Mouse (Mus musculus) MEL (cell line): ENCODE results near the gene Aqp11.

Experiments used
- BHLHE40 ChIP-seq: IDR thresholded peaks from 2 replicates; pipeline ENCODE4 v1.6.1; 2012; ENCODE audit warnings: low read depth, mild to moderate bottlenecking, inconsistent platforms, low read length, improper control_type of control experiment, borderline replicate concordance
- CHD2 ChIP-seq: IDR thresholded peaks from 2 replicates; pipeline ENCODE4 v1.6.1; 2011; ENCODE audit warnings: low read length, improper control_type of control experiment
- CTCF ChIP-seq, 3 experiments: IDR thresholded peaks in 2 of 3; conservative IDR thresholded peaks in 1 of 3; 2 replicates each; pipeline ENCODE4 v1.5.1; 2011 to 2012; ENCODE audit warnings: low read length in 3 of 3, low read depth in 2 of 3, mild to moderate bottlenecking in 2 of 3, improper control_type of control experiment in 1 of 3, inconsistent platforms in 1 of 3, mixed read lengths in 1 of 3, moderate library complexity in 1 of 3; ENCODE audit not compliant: control insufficient read depth in 1 of 3, insufficient read depth in 1 of 3, poor library complexity in 1 of 3, severe bottlenecking in 1 of 3
- EP300 ChIP-seq, 2 experiments: IDR thresholded peaks; 2 replicates each; pipeline ENCODE4 v1.6.1; 2011; ENCODE audit warnings: improper control_type of control experiment in 2 of 2, low read length in 2 of 2, low read depth in 1 of 2, mild to moderate bottlenecking in 1 of 2
- GABPA ChIP-seq: IDR thresholded peaks from 2 replicates; pipeline ENCODE4 v1.6.1; 2012; ENCODE audit warnings: low read depth, mild to moderate bottlenecking, inconsistent platforms, low read length, improper control_type of control experiment, moderate library complexity
- HCFC1 ChIP-seq: IDR thresholded peaks from 2 replicates; pipeline ENCODE4 v1.6.1; 2012; ENCODE audit warnings: low read depth, mild to moderate bottlenecking, inconsistent platforms, low read length, improper control_type of control experiment, moderate library complexity
- JUND ChIP-seq: IDR thresholded peaks from 2 replicates; pipeline ENCODE4 v1.6.1; 2011; ENCODE audit warnings: low read depth, mild to moderate bottlenecking, improper control_type of control experiment, low read length
- POLR2A ChIP-seq, 2 experiments: IDR thresholded peaks; 2 replicates each; pipeline ENCODE4 v1.6.1; 2011 to 2012; ENCODE audit warnings: low read length in 2 of 2, mild to moderate bottlenecking in 2 of 2, control low read depth in 1 of 2, improper control_type of control experiment in 1 of 2, low read depth in 1 of 2, moderate library complexity in 1 of 2; ENCODE audit not compliant: control insufficient read depth in 1 of 2, insufficient read depth in 1 of 2, poor library complexity in 1 of 2
- ZKSCAN1 ChIP-seq: IDR thresholded peaks from 2 replicates; pipeline ENCODE4 v1.6.1; 2012; ENCODE audit warnings: low read depth, mild to moderate bottlenecking, inconsistent platforms, low read length, improper control_type of control experiment, moderate library complexity

DNA sequence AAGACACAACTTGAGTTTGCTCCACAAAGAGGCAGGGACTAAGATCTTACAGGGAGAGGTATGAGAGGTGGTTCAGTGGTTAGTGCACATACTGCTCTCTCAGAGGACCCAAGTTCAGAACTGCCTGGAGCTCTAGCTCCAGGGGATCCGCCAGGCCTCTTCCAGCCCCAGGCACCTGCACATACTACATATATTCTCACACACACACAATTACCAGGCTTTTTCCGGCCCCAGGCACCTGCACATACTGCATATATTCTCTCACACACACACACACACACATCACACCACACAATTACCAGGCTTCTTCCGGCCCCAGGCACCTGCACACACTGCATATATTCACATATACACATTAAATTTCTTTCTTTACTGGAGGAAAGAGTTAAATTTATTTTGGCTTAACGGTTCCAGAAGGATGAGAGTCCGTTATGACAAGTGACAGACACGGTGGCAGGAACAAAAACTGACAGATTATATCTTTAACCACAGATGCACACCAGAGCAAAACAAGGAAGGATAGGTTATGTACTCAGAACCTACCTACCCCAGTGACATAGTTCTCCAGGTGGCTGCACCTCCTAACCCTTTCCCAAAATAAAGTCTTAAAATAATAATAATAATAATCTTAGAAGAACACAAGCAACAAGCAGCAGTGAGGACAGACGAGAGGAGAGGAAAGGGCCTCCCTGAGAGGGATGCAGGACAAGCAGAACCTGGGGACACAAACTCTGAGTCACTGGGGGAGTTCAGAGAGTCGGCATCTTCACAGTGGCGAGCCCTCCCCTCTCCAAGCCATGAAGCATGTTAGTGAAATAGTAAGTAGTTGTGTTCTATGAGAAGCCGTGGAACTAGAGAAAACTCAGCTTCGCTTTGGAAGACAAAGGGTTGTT is 14.2 kb downstream of the Aqp11 start:
- peak; percentile 16 to 65; a peak in 2 of 4 replicates for TF ChIP-seq EP300 (IDR thresholded peaks at IDR 0.05; ENCODE audit: low read depth in 1 of 2, low read length in 2 of 2)
- no peak for TF ChIP-seq ZKSCAN1
- no peak for TF ChIP-seq CHD2
- no peak for TF ChIP-seq CTCF (IDR thresholded peaks at IDR 0.05 in 2 of 3, conservative IDR thresholded peaks at IDR 0.05 in 1 of 3; ENCODE audit: control insufficient read depth in 1 of 3, insufficient read depth in 1 of 3, low read depth in 2 of 3, low read length in 3 of 3, poor library complexity in 1 of 3, severe bottlenecking in 1 of 3)
- no peak for TF ChIP-seq POLR2A (IDR thresholded peaks at IDR 0.05; ENCODE audit: control insufficient read depth in 1 of 2, insufficient read depth in 1 of 2, low read depth in 1 of 2, low read length in 2 of 2, poor library complexity in 1 of 2)
- TF ChIP-seq BHLHE40, result no peak
- no peak for TF ChIP-seq GABPA
- no peak for TF ChIP-seq JUND
- no peak for TF ChIP-seq HCFC1
